Mouse (Mus musculus): ENCODE measurements around the gene Gm49403.
"Not testable (repeated sequence)": the region's sequence is repeated elsewhere in the genome, so short reads cannot be mapped to it uniquely, and the experiment has no call there.

Gm49403 gene

GRCm38 (mm10) chr19:8883616-8884015 is at the start of gene Gm49403, which contains the start of gene Lbhd1:
Gene Gm49403, plus strand, starts transcription at chr19:8883930.
Gene Lbhd1, plus strand, starts transcription at chr19:8883732.
- DNase-seq (ENCODE audit: low spot score): no peak

GRCm38 (mm10) chr19:8836327-8836726 is 47.4 kb upstream of the Gm49403 start:
- DNase-seq (ENCODE audit: low spot score): not testable (repeated sequence)

- peak; percentile 76 for DNase-seq (ENCODE audit: low spot score)
Observed at GRCm38 (mm10) chr19:8837251-8837791, 46.4 kb upstream of the Gm49403 start, which contains the start of gene Bscl2. Gene Bscl2, plus strand, starts transcription at chr19:8837467.

- DNase-seq (ENCODE audit: low spot score): no peak
Observed at GRCm38 (mm10) chr19:8838041-8838730, 45.5 kb upstream of the Gm49403 start.

- DNase-seq (ENCODE audit: low spot score): no peak
Observed at GRCm38 (mm10) chr19:8839103-8839907, 44.4 kb upstream of the Gm49403 start, which contains the start of gene Gng3. Gene Gng3, minus strand, starts transcription at chr19:8839194.

- DNase-seq (ENCODE audit: low spot score): peak; percentile 65
Observed at GRCm38 (mm10) chr19:8839908-8840791, 43.6 kb upstream of the Gm49403 start.

- no peak for DNase-seq (ENCODE audit: low spot score)
Observed at GRCm38 (mm10) chr19:8841012-8841411, 42.7 kb upstream of the Gm49403 start.

GRCm38 (mm10) chr19:8842961-8843360 is 40.8 kb upstream of the Gm49403 start:
- DNase-seq (ENCODE audit: low spot score): no peak

- DNase-seq (ENCODE audit: low spot score): peak; percentile 54
Observed at GRCm38 (mm10) chr19:8844371-8845129, 39.2 kb upstream of the Gm49403 start.

- no peak for DNase-seq (ENCODE audit: low spot score)
Observed at GRCm38 (mm10) chr19:8848356-8848755, 35.4 kb upstream of the Gm49403 start.

GRCm38 (mm10) chr19:8850402-8850901 is 33.3 kb upstream of the Gm49403 start, which contains the start of gene Lrrn4cl:
Gene Lrrn4cl, plus strand, starts transcription at chr19:8850768.
- DNase-seq (ENCODE audit: low spot score): no peak

- no peak for DNase-seq (ENCODE audit: low spot score)
Observed at GRCm38 (mm10) chr19:8851639-8852038, 32.1 kb upstream of the Gm49403 start.

- no peak for DNase-seq (ENCODE audit: low spot score)
Observed at GRCm38 (mm10) chr19:8852236-8852928, 31.3 kb upstream of the Gm49403 start.

GRCm38 (mm10) chr19:8853117-8853516 is 30.6 kb upstream of the Gm49403 start:
- DNase-seq (ENCODE audit: low spot score): no peak

GRCm38 (mm10) chr19:8857689-8858088 is 26.0 kb upstream of the Gm49403 start:
- peak; percentile 7 for DNase-seq (ENCODE audit: low spot score)

GRCm38 (mm10) chr19:8859018-8859417 is 24.7 kb upstream of the Gm49403 start:
- DNase-seq (ENCODE audit: low spot score): peak; percentile 23

GRCm38 (mm10) chr19:8864265-8864664 is 19.5 kb upstream of the Gm49403 start:
- DNase-seq (ENCODE audit: low spot score): no peak

GRCm38 (mm10) chr19:8870381-8870780 is 13.3 kb upstream of the Gm49403 start:
- not testable (repeated sequence) for DNase-seq (ENCODE audit: low spot score)

GRCm38 (mm10) chr19:8870838-8871237 is 12.9 kb upstream of the Gm49403 start:
- DNase-seq (ENCODE audit: low spot score): no peak

Data from spleen, adult 12 weeks (tissue).